Mouse (Mus musculus): Measurements from ENCODE around the gene Sema3e. TPM values are rescaled to one million over a fixed set of nuclear protein-coding genes. Genes with fewer than 3 reads are reported as not detected.
A peak's percentile ranks its signal among the peaks of the same experiment; 100 is the strongest.

Gene Sema3e
- total and polyA plus RNA-seq, 2 experiments from 2014 or later: 2.8 to 5.2 TPM

DNA sequence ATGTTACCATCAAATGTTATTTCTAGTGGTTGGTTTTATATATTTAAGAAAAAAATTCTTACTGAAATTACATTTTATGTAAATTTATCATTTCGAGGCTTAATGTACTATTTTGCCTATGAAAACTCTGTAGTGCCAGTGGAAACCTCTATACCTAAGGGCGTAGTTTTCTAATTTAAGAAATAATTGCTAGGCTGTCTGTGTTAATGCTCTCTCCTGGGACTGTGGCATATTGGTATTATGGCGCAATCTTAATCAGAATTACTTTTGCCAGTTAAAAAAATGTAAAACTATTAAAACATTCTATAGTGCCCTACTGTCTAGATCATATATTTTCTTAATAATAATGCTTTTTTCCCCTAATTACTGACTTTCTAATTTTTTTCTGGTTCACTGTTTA lies 138.2 kb downstream of the Sema3e start:
- TF ChIP-seq CTCF (IDR thresholded peaks at IDR 0.05): no peak
- 73% methylated on average over 3 of the region's 3 CpGs for WGBS
- ATAC-seq (ENCODE audit: low FRiP score): no peak

DNA sequence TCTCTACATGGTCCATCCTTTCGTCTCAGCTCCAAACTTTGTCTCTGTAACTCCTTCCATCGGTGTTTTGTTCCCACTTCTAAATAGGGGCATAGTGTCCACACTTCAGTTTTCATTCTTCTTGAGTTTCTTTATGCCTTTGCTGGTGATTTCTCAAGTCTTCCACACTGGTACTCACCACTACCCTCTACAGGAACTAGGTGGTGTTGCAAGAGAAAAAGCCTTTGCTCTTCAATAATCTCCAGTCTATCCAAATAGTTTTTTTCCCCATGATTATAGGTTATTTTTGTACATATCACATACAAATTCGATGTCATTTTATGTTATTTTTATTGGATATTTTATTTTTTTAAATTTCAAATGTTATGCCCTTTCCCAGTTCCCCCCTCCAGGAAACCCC lies 142.7 kb downstream of the Sema3e start:
- H3K27me3 ChIP-seq (ENCODE audit: insufficient read depth, low read length): no peaks in the 10 kb centered on the region
- 65% methylated on average over 3 of the region's 3 CpGs for WGBS
- ATAC-seq (ENCODE audit: low FRiP score): no peak
- H3K9ac ChIP-seq (replicated peaks; ENCODE audit: low read length, poor library complexity, severe bottlenecking): no peak overlapping the region
- TF ChIP-seq CTCF (IDR thresholded peaks at IDR 0.05): peak; percentile 22; the same call in 1 of the 2 replicates
- H3K9me3 ChIP-seq (ENCODE audit: low read length): no peaks in the 10 kb centered on the region
- no peak overlapping the region for H3K4me3 ChIP-seq (ENCODE audit: low read depth, low read length)
- no peaks in the 10 kb centered on the region for H3K4me1 ChIP-seq (ENCODE audit: insufficient read depth, low read length)
- H3K4me2 ChIP-seq (ENCODE audit: low read depth, low read length, poor library complexity, severe bottlenecking): no peak overlapping the region
- H3K36me3 ChIP-seq (ENCODE audit: insufficient read depth, low read length): no peaks in the 10 kb centered on the region
- no peak overlapping the region for H3K27ac ChIP-seq (ENCODE audit: low read depth, low read length)
- DNase-seq (ENCODE audit: low spot score): no peak

More for the DNA sequence above, 138.2 kb downstream of the Sema3e start:
- DNase-seq (ENCODE audit: low spot score): no peak
- no peaks in the 10 kb centered on the region for H3K27me3 ChIP-seq (ENCODE audit: insufficient read depth, low read length)
- H3K4me1 ChIP-seq (ENCODE audit: insufficient read depth, low read length): no peaks in the 10 kb centered on the region
- H3K4me2 ChIP-seq (ENCODE audit: low read depth, low read length, poor library complexity, severe bottlenecking): no peak overlapping the region
- H3K27ac ChIP-seq (ENCODE audit: low read depth, low read length): no peak overlapping the region
- H3K9ac ChIP-seq (replicated peaks; ENCODE audit: low read length, poor library complexity, severe bottlenecking): no peak overlapping the region
- H3K36me3 ChIP-seq (ENCODE audit: insufficient read depth, low read length): no peaks in the 10 kb centered on the region
- H3K9me3 ChIP-seq (ENCODE audit: low read length): no peaks in the 10 kb centered on the region
- H3K4me3 ChIP-seq (ENCODE audit: low read depth, low read length): no peak overlapping the region

DNA sequence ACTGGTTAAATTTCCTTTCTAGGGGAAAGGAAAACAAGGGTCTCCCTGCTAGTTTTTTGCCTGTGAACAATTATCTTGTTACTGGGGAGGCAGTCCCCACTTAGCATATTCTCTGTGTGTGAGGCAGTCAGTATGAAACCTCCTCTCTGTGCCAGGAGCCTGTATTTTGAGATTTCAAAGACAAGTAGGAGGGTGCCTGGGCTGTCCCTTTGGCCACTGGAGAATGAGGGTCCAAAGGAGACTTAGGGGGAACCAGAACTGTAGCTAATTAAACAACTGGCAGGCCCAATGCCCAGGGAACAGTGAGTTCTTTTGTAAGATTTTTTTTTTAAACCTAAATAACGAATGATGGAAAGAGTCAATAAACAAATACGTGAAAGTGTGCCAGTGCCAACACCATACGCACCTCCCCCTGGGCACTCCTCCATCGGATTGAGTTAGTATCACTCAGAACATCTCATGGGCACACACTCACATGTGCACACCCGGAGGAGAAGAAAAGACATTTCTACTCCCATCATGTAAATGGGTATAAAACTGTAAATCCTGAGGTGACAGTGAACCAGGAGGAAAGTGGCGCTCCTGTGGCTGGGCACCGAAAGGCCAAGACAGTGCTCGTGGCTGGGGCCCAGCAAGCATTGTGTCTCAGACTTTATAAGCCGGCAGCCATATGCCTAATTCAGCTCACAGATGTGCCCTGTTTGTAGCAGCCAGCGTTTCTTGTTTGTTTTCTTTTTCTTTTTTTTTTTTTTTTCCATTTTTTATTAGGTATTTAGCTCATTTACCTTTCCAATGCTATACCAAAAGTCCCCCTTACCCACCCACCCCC lies 148.5 kb downstream of the Sema3e start:
- no peak overlapping the region for H3K4me2 ChIP-seq (ENCODE audit: low read depth, low read length, poor library complexity, severe bottlenecking)
- WGBS: 75% methylated on average over 10 of the region's 10 CpGs
- H3K9me3 ChIP-seq (ENCODE audit: low read length): no peaks in the 10 kb centered on the region
- ATAC-seq (ENCODE audit: low FRiP score): no peak
- no peak overlapping the region for H3K27ac ChIP-seq (ENCODE audit: low read depth, low read length)
- no peak overlapping the region for H3K4me3 ChIP-seq (ENCODE audit: low read depth, low read length)
- DNase-seq (ENCODE audit: low spot score): peak; percentile 30
- no peak for TF ChIP-seq CTCF (IDR thresholded peaks at IDR 0.05)
- H3K27me3 ChIP-seq (ENCODE audit: insufficient read depth, low read length): no peaks in the 10 kb centered on the region
- no peak overlapping the region for H3K9ac ChIP-seq (replicated peaks; ENCODE audit: low read length, poor library complexity, severe bottlenecking)
- H3K4me1 ChIP-seq (ENCODE audit: insufficient read depth, low read length): no peaks in the 10 kb centered on the region
- no peaks in the 10 kb centered on the region for H3K36me3 ChIP-seq (ENCODE audit: insufficient read depth, low read length)

DNA sequence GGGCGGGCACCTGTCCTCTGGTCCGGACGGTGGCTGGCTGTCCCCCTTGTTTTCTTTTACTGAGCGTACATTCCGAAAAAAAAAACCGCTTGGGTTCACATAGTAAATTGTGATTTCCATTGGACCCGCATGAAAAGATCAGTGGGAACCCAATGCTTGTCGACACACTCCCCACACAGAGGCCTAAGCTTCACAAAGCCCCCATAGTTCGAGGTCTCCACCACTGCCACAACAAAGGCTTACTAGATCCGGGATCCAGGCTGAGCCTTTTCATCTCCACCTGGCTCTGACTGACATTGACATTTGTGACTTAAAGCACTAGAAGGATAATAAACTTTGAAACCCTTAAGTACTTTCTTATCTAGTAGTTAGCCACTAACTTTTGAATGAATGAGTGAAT lies 155.5 kb downstream of the Sema3e start:
- H3K27me3 ChIP-seq (ENCODE audit: insufficient read depth, low read length): no peaks in the 10 kb centered on the region
- DNase-seq (ENCODE audit: low spot score): no peak
- WGBS: 77% methylated on average over 10 of the region's 10 CpGs
- no peak for TF ChIP-seq CTCF (IDR thresholded peaks at IDR 0.05)
- no peak for ATAC-seq (ENCODE audit: low FRiP score)
- H3K9me3 ChIP-seq (ENCODE audit: low read length): no peaks in the 10 kb centered on the region
- H3K4me1 ChIP-seq (ENCODE audit: insufficient read depth, low read length): no peaks in the 10 kb centered on the region
- no peak overlapping the region for H3K9ac ChIP-seq (replicated peaks; ENCODE audit: low read length, poor library complexity, severe bottlenecking)
- H3K4me2 ChIP-seq (ENCODE audit: low read depth, low read length, poor library complexity, severe bottlenecking): no peak overlapping the region
- H3K4me3 ChIP-seq (ENCODE audit: low read depth, low read length): no peak overlapping the region
- H3K27ac ChIP-seq (ENCODE audit: low read depth, low read length): no peak overlapping the region
- H3K36me3 ChIP-seq (ENCODE audit: insufficient read depth, low read length): no peaks in the 10 kb centered on the region

DNA sequence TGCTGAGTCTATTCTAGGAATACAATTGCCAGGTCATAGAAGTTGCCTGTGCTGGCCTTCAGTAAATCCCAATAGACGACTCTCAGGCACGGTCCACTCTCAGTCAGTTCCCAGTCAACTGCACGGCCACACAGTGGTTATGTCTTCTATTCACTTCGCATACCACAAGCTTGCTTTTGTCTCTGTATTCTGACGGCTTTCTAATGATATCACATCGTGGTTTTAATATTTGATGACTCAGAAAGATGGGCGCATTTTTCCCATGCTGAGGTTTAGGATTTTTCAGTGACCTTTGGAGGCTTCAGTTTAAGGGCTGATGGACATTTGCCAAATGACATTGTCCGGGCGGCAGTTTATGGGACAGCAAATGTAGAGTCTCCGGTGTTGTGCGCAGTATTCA lies 157.1 kb downstream of the Sema3e start:
- Histone ChIP-seq H3K9me3 (ENCODE audit: low read length) (no peaks in the 10 kb centered on the region), H3K4me2 (ENCODE audit: low read depth, low read length, poor library complexity, severe bottlenecking) (no peak overlapping the region), H3K4me3 (ENCODE audit: low read depth, low read length) (no peak overlapping the region), H3K9ac (replicated peaks; ENCODE audit: low read length, poor library complexity, severe bottlenecking) (no peak overlapping the region), H3K27ac (ENCODE audit: low read depth, low read length) (no peak overlapping the region), H3K36me3 (ENCODE audit: insufficient read depth, low read length) (no peaks in the 10 kb centered on the region), H3K4me1 (ENCODE audit: insufficient read depth, low read length) (no peaks in the 10 kb centered on the region), H3K27me3 (ENCODE audit: insufficient read depth, low read length) (no peaks in the 10 kb centered on the region)
- 89% methylated on average over 11 of the region's 11 CpGs for WGBS
- ATAC-seq (ENCODE audit: low FRiP score): no peak
- no peak for TF ChIP-seq CTCF (IDR thresholded peaks at IDR 0.05)
- DNase-seq (ENCODE audit: low spot score): no peak

DNA sequence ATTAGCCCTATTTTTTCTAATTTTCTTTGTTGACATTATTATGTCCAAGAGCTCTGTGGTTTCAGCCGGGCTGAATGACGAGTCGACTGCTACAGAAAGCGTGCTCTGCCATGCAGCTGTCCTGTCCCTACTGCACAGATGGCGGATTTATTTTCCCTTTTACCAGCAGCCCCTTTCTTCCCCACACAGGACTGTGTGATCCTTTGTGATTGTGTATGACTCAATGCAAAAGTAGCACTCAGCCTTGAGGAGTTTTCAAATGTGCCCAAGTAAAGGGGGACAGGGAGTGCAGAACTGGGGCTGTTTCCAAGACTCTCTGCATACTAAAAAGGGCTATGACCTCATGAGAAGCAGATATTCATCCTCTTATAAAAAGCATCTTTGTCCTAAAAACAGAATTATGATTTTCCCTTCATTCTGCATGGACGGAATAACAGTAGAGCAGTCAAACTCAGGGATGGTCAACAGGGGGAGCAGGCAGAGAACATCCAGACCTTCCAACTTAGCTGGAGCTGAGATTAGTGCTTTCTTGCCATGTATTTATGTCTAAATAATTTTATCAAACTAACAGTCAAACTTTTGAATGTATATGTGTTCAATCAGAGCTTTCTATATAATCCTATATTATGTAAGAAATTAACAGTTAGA lies 170.2 kb downstream of the Sema3e start:
- no peak overlapping the region for H3K4me3 ChIP-seq (ENCODE audit: low read depth, low read length)
- H3K4me2 ChIP-seq (ENCODE audit: low read depth, low read length, poor library complexity, severe bottlenecking): peak overlapping the region; percentile 15; the same call in 1 of the 2 replicates
- DNase-seq (ENCODE audit: low spot score): peak; percentile 11
- TF ChIP-seq CTCF (IDR thresholded peaks at IDR 0.05): peak; percentile 41; the same call in 1 of the 2 replicates
- H3K9me3 ChIP-seq (ENCODE audit: low read length): no peaks in the 10 kb centered on the region
- H3K27ac ChIP-seq (ENCODE audit: low read depth, low read length): no peak overlapping the region
- no peak overlapping the region for H3K9ac ChIP-seq (replicated peaks; ENCODE audit: low read length, poor library complexity, severe bottlenecking)
- peak; percentile 63; the same call in 1 of the 2 replicates for ATAC-seq (ENCODE audit: low FRiP score)
- no peaks in the 10 kb centered on the region for H3K27me3 ChIP-seq (ENCODE audit: insufficient read depth, low read length)
- WGBS: 32% methylated on average over 6 of the region's 6 CpGs
- no peaks in the 10 kb centered on the region for H3K4me1 ChIP-seq (ENCODE audit: insufficient read depth, low read length)
- no peaks in the 10 kb centered on the region for H3K36me3 ChIP-seq (ENCODE audit: insufficient read depth, low read length)
